Mouse (Mus musculus) CH12F3 (cell line): ENCODE data around the gene Xylb.

ENCODE experiments used
- in situ Hi-C: fragments of 300-500 bp; cut with MboI; formaldehyde crosslinking; loops from 2 replicates; pipeline ENCODE4 v1.14.3; 2020; ENCODE audit warnings: low sequenced_read_pairs

The Xylb gene

GRCm38 (mm10) chr9:119401351-119401750 is 44.2 kb downstream of the Xylb start:
- in situ Hi-C loops, result no loop called here

GRCm38 (mm10) chr9:119401801-119402214 is 44.6 kb downstream of the Xylb start, which contains the start of gene Acvr2b:
Acvr2b (plus strand) TSS chr9:119402118.
- in situ Hi-C loops, result no loop called here

- in situ Hi-C loops, result no loop called here
These were observed 45.4 kb downstream of the Xylb start for GRCm38 (mm10) chr9:119402253-119403235.

- in situ Hi-C loops, result no loop called here
These were observed 46.1 kb downstream of the Xylb start for GRCm38 (mm10) chr9:119403236-119403641.

- in situ Hi-C loops, result no loop called here
These were observed 46.9 kb downstream of the Xylb start for GRCm38 (mm10) chr9:119404090-119404489.

- in situ Hi-C loops, result no loop called here
These were observed 50.7 kb downstream of the Xylb start for GRCm38 (mm10) chr9:119407884-119408283.

- in situ Hi-C loops, result no loop called here
These were observed 51.9 kb downstream of the Xylb start for GRCm38 (mm10) chr9:119408898-119409664.

GRCm38 (mm10) chr9:119409864-119410263 is 52.7 kb downstream of the Xylb start:
- in situ Hi-C loops, result no loop called here

GRCm38 (mm10) chr9:119418025-119418424 is 60.8 kb downstream of the Xylb start:
- in situ Hi-C loops, result no loop called here

GRCm38 (mm10) chr9:119419852-119420438 is 62.8 kb downstream of the Xylb start:
- in situ Hi-C loops, result no loop called here

- in situ Hi-C loops, result no loop called here
These were observed 68.2 kb downstream of the Xylb start for GRCm38 (mm10) chr9:119425217-119425975.

- in situ Hi-C loops, result no loop called here
These were observed 68.8 kb downstream of the Xylb start for GRCm38 (mm10) chr9:119425976-119426415.

GRCm38 (mm10) chr9:119426483-119426882 is 69.3 kb downstream of the Xylb start:
- in situ Hi-C loops, result no loop called here

GRCm38 (mm10) chr9:119430311-119430710 is 73.1 kb downstream of the Xylb start:
- in situ Hi-C loops, result no loop called here

- in situ Hi-C loops, result no loop called here
These were observed 78.7 kb downstream of the Xylb start for GRCm38 (mm10) chr9:119435855-119436254.

GRCm38 (mm10) chr9:119438065-119438464 is 80.9 kb downstream of the Xylb start:
- in situ Hi-C loops, result no loop called here

GRCm38 (mm10) chr9:119438498-119439000 is 81.4 kb downstream of the Xylb start:
- in situ Hi-C loops, result no loop called here
